Mouse (Mus musculus) liver, embryonic 14.5 days (tissue): ENCODE measurements at regions not wholly inside any gene's neighbourhood (a gene's known extent, or its start where the extent isn't known, plus 50 kb on each side); places are given as distances from the start of the nearest gene placed in this dataset.

ENCODE experiments used
- ATAC-seq: fragments of 200-750 bp; cut with Nextera tagmentation; 2 replicates; pipeline ENCODE4 v1.8.0; 2017; ENCODE audit warnings: moderate number of reproducible peaks, mild to moderate bottlenecking, moderate library complexity; ENCODE audit not compliant: insufficient read depth
- DNase-seq, 3 experiments: peaks; one replicate each; pipeline ENCODE4 v3.0.0-alpha.2; 2012 to 2013; ENCODE audit warnings: low read depth in 3 of 3, low spot score in 3 of 3
- H3K27ac ChIP-seq: fragments of 300-500 bp; sonication (generic); 2 replicates; pipeline ENCODE4 v1.5.1; 2014; ENCODE audit warnings: moderate library complexity, mild to moderate bottlenecking, control low read depth, inconsistent platforms
- H3K27me3 ChIP-seq: fragments of 300-500 bp; sonication (generic); 2 replicates; pipeline ENCODE4 v1.6.1; 2014; ENCODE audit warnings: mild to moderate bottlenecking, low read length, moderate library complexity; ENCODE audit not compliant: control insufficient read depth, insufficient read depth
- H3K36me3 ChIP-seq: fragments of 300-500 bp; sonication (generic); replicated peaks from 2 replicates; pipeline ENCODE4 v1.6.1; 2014; ENCODE audit warnings: low read depth; ENCODE audit not compliant: control insufficient read depth, insufficient read depth
- H3K4me1 ChIP-seq, 2 experiments: fragments of 200-500 bp in 1 of 2; fragments of 300-500 bp in 1 of 2; sonication (generic) in 1 of 2; replicated peaks; 2 replicates each; pipeline ENCODE4 v1.6.1; 2012 to 2014; ENCODE audit warnings: antibody characterized with exemption in 1 of 2, inconsistent platforms in 1 of 2, low read length in 1 of 2; ENCODE audit not compliant: control insufficient read depth in 2 of 2, insufficient read depth in 2 of 2
- H3K4me2 ChIP-seq: fragments of 300-500 bp; sonication (generic); 2 replicates; pipeline ENCODE4 v1.6.1; 2014; ENCODE audit warnings: low read depth, mild to moderate bottlenecking, control low read depth, moderate library complexity
- H3K4me3 ChIP-seq, 2 experiments: fragments of 200-500 bp in 1 of 2; fragments of 300-500 bp in 1 of 2; sonication (generic) in 1 of 2; 2 replicates each; pipeline ENCODE4 v1.5.1; 2012 to 2014; ENCODE audit warnings: low read depth in 2 of 2, low read length in 2 of 2, mild to moderate bottlenecking in 2 of 2, control low read depth in 1 of 2, inconsistent platforms in 1 of 2, moderate library complexity in 1 of 2; ENCODE audit not compliant: insufficient read depth in 1 of 2
- H3K9ac ChIP-seq: fragments of 300-500 bp; sonication (generic); replicated peaks from 2 replicates; pipeline ENCODE4 v1.6.1; 2014; ENCODE audit warnings: mild to moderate bottlenecking, control low read depth, moderate library complexity
- H3K9me3 ChIP-seq: fragments of 300-500 bp; sonication (generic); 2 replicates; pipeline ENCODE4 v1.6.1; 2016; ENCODE audit warnings: low read length, mixed read lengths; ENCODE audit not compliant: control insufficient read depth
- CTCF ChIP-seq: IDR thresholded peaks from 2 replicates; pipeline ENCODE4 v1.5.1; 2016; ENCODE audit warnings: antibody characterized with exemption, low read depth, control low read depth
- EP300 ChIP-seq: IDR thresholded peaks from 2 replicates; pipeline ENCODE4 v1.6.1; 2016; ENCODE audit warnings: antibody characterized with exemption, low read depth
- WGBS: fragments of 180-500 bp; shearing (Covaris S2); extraction: QIAGEN DNeasy Blood & Tissue Kit; methylation state at CpG from one replicate; pipeline ENCODE4 v1.1.7; 2014; ENCODE audit not compliant: insufficient replicate concordance; 5-methylcytosine and 5-hydroxymethylcytosine counted together

DNA sequence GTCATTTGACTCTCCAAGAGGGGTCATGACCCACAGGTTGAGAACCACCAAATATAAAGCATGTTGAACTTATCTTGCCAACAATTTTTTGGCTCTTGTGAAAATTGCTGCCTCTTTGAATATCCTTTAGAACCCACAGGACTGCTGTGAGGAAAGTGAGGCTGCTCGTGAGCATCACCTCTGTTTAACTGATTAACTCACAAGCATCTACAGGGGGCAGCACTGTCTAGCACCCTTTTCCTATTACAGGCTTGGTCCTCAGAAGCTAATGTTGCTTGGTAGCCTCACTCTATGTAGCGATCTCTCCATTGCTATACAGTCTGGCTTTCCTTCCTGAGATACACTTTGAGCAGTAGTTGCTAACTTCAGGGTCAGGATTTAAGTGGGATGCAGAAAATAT is 522.4 kb upstream of the Adam24 start:
- no peaks in the 10 kb centered on the region for H3K36me3 ChIP-seq
- no peak overlapping the region for H3K4me3 ChIP-seq
- no peaks in the 10 kb centered on the region for H3K27me3 ChIP-seq
- DNase-seq (no peak), ATAC-seq (no peak)
- 51% methylated on average over 2 of the region's 2 CpGs for WGBS
- H3K9ac ChIP-seq, result no peak overlapping the region
- no peak for TF ChIP-seq CTCF
- TF ChIP-seq EP300, result no peak
- H3K27ac ChIP-seq, result no peak overlapping the region
- no peak overlapping the region for H3K4me2 ChIP-seq
- no peaks in the 10 kb centered on the region for H3K9me3 ChIP-seq
- no peaks in the 10 kb centered on the region for H3K4me1 ChIP-seq

DNA sequence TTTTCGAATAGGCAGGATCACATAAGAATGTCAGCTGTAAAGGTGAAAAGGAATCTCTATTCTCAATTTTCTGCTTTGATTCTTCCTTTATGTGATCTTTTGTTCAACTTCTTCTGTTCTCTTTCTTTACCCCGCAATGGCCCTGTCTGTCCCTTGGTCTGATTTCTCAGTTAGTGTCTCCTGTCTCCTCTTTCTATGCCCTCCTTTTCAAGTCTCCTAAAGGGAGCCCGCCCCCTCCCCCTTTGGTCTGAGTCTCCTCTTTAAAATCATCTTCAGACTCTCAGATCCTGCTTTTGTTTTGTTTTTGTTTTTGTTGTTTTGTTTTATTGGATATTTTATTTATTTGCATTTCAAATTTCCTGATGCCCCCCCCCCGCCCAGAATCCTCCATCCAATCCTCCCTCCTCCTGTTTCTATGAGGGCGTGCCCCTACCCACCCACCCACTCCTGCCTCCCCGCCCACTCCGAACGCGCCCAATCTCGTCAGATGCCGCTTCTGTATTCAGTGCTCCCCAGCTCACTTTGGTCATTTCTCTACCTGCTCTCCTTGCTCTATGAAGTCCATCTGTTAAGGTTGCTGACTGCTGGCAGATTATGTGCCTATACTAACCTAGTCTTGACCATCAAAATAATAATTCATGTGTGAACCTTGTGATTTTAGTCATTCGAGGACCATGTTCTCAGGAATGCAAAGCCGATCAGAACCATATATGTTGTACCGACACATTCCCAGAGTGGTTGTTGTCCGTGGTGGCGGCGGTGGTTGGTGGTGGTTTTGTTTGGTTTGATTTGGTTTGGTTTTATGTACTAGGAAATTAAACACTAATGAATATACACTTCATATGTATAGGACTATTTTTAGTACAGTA is 487.9 kb upstream of the Adam24 start:
- no peak for DNase-seq
- Histone ChIP-seq H3K4me1 (no peaks in the 10 kb centered on the region), H3K4me3 (no peak overlapping the region), H3K4me2 (no peak overlapping the region), H3K9ac (no peak overlapping the region), H3K27me3 (no peaks in the 10 kb centered on the region), H3K27ac (no peak overlapping the region), H3K9me3 (no peaks in the 10 kb centered on the region), H3K36me3 (no peaks in the 10 kb centered on the region)
- ATAC-seq, result no peak
- 32% methylated on average over 17 of the region's 17 CpGs for WGBS
- TF ChIP-seq CTCF, result no peak
- no peak for TF ChIP-seq EP300

DNA sequence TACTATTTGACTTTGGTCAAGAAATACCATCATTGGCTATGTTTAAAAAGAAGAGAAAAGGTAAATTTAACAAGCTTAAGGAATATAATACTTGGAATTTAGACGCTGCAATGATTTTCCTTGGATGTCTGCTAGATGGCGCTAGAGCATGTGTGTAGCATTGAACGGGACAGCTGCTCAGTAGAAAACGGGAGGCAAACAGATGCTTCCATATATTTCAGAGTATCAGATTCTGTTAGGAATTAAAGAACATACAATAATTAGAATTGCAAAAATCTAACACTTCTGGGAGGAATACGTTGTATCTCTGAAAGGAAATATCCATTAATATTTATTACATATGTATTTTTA is 487.3 kb upstream of the Adam24 start:
- Histone ChIP-seq H3K4me3 (no peak overlapping the region), H3K4me1 (no peaks in the 10 kb centered on the region), H3K27ac (no peak overlapping the region), H3K36me3 (no peaks in the 10 kb centered on the region), H3K4me2 (no peak overlapping the region), H3K9ac (no peak overlapping the region), H3K27me3 (no peaks in the 10 kb centered on the region), H3K9me3 (no peaks in the 10 kb centered on the region)
- WGBS, result 3% methylated on average over 5 of the region's 5 CpGs
- TF ChIP-seq EP300 (no peak), CTCF (peak; percentile 46; the same call in 1 of the 2 replicates)
- DNase-seq, result peak in 1 of 3 experiments; percentile 13
- no peak for ATAC-seq

DNA sequence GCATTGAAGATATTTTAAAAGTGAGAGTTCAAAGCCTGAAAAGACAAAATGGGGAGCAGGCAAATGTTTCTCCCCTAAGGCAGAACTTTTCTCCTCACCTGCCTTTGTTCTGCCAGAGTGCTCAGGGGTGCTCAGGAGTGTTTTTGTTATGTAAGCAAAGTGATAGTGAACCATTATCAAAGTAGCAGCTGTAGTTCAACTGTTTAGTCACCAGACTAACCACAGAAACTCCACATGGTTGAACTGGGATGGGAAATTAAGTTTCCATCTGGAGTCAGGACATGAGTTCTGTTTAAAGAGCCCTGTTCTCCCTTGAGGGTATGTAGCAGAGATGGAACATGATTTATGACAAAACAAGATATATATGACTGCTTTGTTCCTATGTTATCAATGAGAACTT is 482.6 kb upstream of the Adam24 start:
- Histone ChIP-seq H3K9ac (no peak overlapping the region), H3K4me3 (no peak overlapping the region), H3K4me1 (no peaks in the 10 kb centered on the region), H3K4me2 (no peak overlapping the region), H3K27ac (no peak overlapping the region), H3K27me3 (no peaks in the 10 kb centered on the region), H3K36me3 (no peaks in the 10 kb centered on the region), H3K9me3 (no peaks in the 10 kb centered on the region)
- no peak for TF ChIP-seq CTCF
- TF ChIP-seq EP300, result no peak
- DNase-seq (no peak), ATAC-seq (no peak)

DNA sequence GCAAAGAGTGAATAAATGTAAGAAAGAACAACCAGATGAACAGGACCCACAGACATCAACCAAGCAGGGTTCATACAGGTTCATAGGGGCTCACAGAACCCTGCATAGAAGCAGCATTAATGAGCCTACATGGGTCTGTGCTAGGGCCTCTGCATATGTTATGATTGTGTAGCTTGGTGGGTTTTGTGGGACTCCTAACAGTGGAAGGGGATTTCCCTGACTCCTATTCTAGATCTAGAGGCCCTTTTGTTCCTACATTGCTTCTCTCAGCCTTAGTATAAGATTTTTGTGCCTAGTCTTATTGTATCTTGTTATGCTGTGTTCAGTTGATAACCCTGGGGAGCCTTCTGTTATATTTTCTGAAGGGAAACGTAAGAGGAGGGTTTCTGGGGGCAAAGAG is 481.7 kb upstream of the Adam24 start:
- 12% methylated on average over 1 of the region's 1 CpGs for WGBS
- no peaks in the 10 kb centered on the region for H3K27me3 ChIP-seq
- ATAC-seq, result no peak

More for the DNA sequence above, 481.7 kb upstream of the Adam24 start:
- H3K27ac ChIP-seq, result no peak overlapping the region
- TF ChIP-seq EP300, result no peak
- TF ChIP-seq CTCF, result no peak
- no peak overlapping the region for H3K9ac ChIP-seq
- H3K4me2 ChIP-seq, result no peak overlapping the region
- no peaks in the 10 kb centered on the region for H3K4me1 ChIP-seq
- H3K9me3 ChIP-seq, result no peaks in the 10 kb centered on the region
- H3K4me3 ChIP-seq, result no peak overlapping the region
- DNase-seq, result no peak
- no peaks in the 10 kb centered on the region for H3K36me3 ChIP-seq
